Mouse (Mus musculus): ENCODE data around the gene Gm3029.
"Not testable (repeated sequence)": the region's sequence is repeated elsewhere in the genome, so short reads cannot be mapped to it uniquely, and the experiment has no call there.

The Gm3029 gene

DNA sequence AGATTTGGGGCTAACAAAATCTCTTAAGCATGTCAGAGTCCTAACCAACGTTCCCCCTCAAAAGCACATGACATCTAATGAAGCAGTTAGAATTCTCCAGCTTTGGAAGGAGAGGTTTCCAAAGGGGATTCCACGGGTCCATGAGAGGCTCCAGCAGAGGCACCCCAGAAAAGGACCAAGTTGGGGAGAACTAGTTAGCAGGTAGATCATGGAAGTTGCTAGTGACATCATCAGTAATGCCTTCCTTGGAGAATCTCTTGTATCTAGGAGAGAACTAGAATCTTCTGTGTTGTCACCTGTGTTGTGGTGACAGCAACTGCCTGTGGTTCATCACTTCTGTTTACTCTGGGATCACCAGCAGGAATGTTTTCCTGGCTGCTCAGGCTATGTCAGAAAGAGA, at the start of gene Gm3029:
Gene Gm3029, plus strand, starts transcription at position 301 of the 400 bp plus-strand sequence.
- not testable (repeated sequence) for DNase-seq (ENCODE audit: low spot score in 2 of 2)

DNA sequence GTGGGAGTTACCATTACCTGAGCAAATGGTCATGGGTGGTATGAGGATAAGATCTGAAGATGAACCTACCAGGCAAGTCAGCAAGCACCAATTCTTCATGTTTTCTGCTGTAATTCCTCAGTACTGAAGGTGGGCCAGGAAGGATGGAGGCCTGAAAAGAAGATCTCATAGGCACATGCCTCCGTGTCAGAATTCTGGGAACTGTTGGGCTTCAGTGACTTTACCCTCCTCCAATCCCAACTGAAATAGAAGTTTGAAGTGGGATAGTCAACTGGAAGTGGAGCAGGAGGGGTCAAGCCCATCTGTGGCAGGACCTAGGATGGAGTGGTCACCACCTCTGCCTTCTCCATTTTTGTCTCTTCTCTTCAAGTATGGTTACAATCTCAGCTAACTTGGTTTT, 47.7 kb upstream of the Gm3029 start, which contains the start of gene Gm2916:
Gene Gm2916, plus strand, starts transcription at position 301 of the 400 bp plus-strand sequence.
- not testable (repeated sequence) for DNase-seq (ENCODE audit: low spot score in 2 of 2)

DNA sequence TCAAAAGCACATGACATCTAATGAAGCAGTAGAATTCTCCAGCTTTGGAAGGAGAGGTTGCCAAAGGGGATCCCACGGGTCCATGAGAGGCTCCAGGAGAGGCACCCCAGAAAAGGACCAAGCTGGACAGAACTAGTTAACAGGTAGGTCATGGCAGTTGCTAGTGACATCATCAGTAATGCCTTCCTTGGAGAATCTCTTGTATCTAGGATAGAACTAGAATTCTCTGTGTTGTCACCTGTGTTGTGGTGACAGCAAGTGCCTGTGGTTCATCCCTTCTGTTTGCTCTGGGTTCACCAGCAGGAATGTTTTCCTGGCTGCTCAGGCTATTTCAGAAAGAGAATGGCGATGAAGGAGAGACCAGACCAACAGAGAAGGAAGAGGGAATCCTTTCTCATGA, 31.7 kb downstream of the Gm3029 start, which contains the start of gene Gm3095:
Gene Gm3095, plus strand, starts transcription at position 301 of the 400 bp plus-strand sequence.
- DNase-seq (ENCODE audit: low spot score in 2 of 2), result not testable (repeated sequence)
